Mouse (Mus musculus) C2C12 (cell line): ENCODE measurements around the gene Sin3b. TPM values are rescaled to one million over a fixed set of nuclear protein-coding genes. Genes with fewer than 3 reads are reported as not detected.
"Not testable (repeated sequence)": the region's sequence is repeated elsewhere in the genome, so short reads cannot be mapped to it uniquely, and the experiment has no call there.

Source experiments
- H3K27me3 ChIP-seq: one replicate; pipeline ENCODE4 v1.6.1; 2011; ENCODE audit not compliant: control insufficient read depth, insufficient read depth, insufficient read length
- H3K36me3 ChIP-seq: one replicate; pipeline ENCODE4 v1.6.1; 2011; ENCODE audit not compliant: control insufficient read depth, insufficient read depth
- H3K4me3 ChIP-seq: one replicate; pipeline ENCODE4 v1.5.1; 2011; ENCODE audit warnings: mild to moderate bottlenecking, control low read depth; ENCODE audit not compliant: poor library complexity, insufficient read depth, severe bottlenecking
- H3K79me2 ChIP-seq: one replicate; pipeline ENCODE4 v1.6.1; 2011; ENCODE audit not compliant: control insufficient read depth, insufficient read depth
- H3K79me3 ChIP-seq: one replicate; pipeline ENCODE4 v1.6.1; 2011; ENCODE audit warnings: low read depth, control low read depth
- H3ac ChIP-seq: one replicate; pipeline ENCODE3; 2011; ENCODE audit warnings: low read depth; ENCODE audit not compliant: control insufficient read depth, insufficient read length
- CEBPB ChIP-seq: IDR thresholded peaks from one replicate; pipeline ENCODE4 v1.6.1; 2011; ENCODE audit warnings: low read depth, mild to moderate bottlenecking, control low read depth, moderate library complexity
- CTCF ChIP-seq: IDR thresholded peaks from one replicate; pipeline ENCODE4 v1.5.1; 2011; ENCODE audit not compliant: control insufficient read depth, insufficient read depth, insufficient read length
- FOSL1 ChIP-seq: IDR thresholded peaks from one replicate; pipeline ENCODE4 v1.8.0; 2011; ENCODE audit warnings: mild to moderate bottlenecking, low read length; ENCODE audit not compliant: poor library complexity, insufficient read depth, severe bottlenecking
- MAX ChIP-seq: IDR thresholded peaks from one replicate; pipeline ENCODE4 v1.6.1; 2011; ENCODE audit warnings: mild to moderate bottlenecking, control low read depth
- MYOD1 ChIP-seq: IDR thresholded peaks from one replicate; pipeline ENCODE4 v1.6.1; 2011; ENCODE audit warnings: low read depth; ENCODE audit not compliant: control insufficient read depth, insufficient read length
- MYOG ChIP-seq: IDR thresholded peaks from one replicate; pipeline ENCODE4 v1.6.1; 2011; ENCODE audit not compliant: control insufficient read depth, insufficient read length; ENCODE audit errors: extremely low read depth
- USF1 ChIP-seq: IDR thresholded peaks from one replicate; pipeline ENCODE4 v1.6.1; 2011; ENCODE audit warnings: low read depth, mild to moderate bottlenecking, control low read depth, moderate library complexity
- long read RNA-seq, 2 experiments: library from polyadenylated mRNA; unstranded; transcript quantifications; one replicate each; pipeline ENCODE4 v2.0.0; 2019 to 2020
- polyA plus RNA-seq: library from polyadenylated mRNA; unstranded; fragments of >200 nt; fragmentation: generic; extraction: Trizol; gene quantifications from one replicate; pipeline ENCODE4 v1.2.1, GENCODE M21; 2012; ENCODE audit warnings: missing spikeins

Sin3b gene
- 140 TPM for polyA plus RNA-seq
- long read RNA-seq, experiment 1, full-length matches to known transcripts = 83 of 109 reads
- long read RNA-seq, experiment 1, partial matches to known transcripts = 19 of 109 reads
- long read RNA-seq, experiment 1, other reads (novel, unspliced or antisense) = 7 of 109 reads
- long read RNA-seq, experiment 2, full-length matches to known transcripts = 77 of 82 reads
- long read RNA-seq, experiment 2, partial matches to known transcripts = 1 of 82 reads
- long read RNA-seq, experiment 2, other reads (novel, unspliced or antisense) = 4 of 82 reads

GRCm38 (mm10) chr8:72722769-72723650, at the start of gene Sin3b:
Gene Sin3b, plus strand, starts transcription at chr8:72723285.
- Histone ChIP-seq H3K79me2 (peaks cover 15% of the 10 kb centered on the region), H3K27me3 (no peaks in the 10 kb centered on the region), H3K79me3 (peaks cover 7% of the 10 kb centered on the region), H3K4me3 (peak within 1 kb of the TSS; percentile 99), H3ac (peak within 1 kb of the TSS; percentile 94), H3K36me3 (peaks cover 30% of the 10 kb centered on the region)
- TF ChIP-seq FOSL1 (no peak), MAX (peak; percentile 43)

- Histone ChIP-seq H3K4me3 (no peak overlapping the region), H3K36me3 (no peaks in the 10 kb centered on the region), H3K79me2 (no peaks in the 10 kb centered on the region), H3ac (no peak overlapping the region), H3K27me3 (peaks cover 14% of the 10 kb centered on the region), H3K79me3 (no peaks in the 10 kb centered on the region)
- TF ChIP-seq MYOD1 = no peak
- TF ChIP-seq MAX = no peak
- no peak for TF ChIP-seq MYOG
- no peak for TF ChIP-seq CEBPB
- no peak for TF ChIP-seq USF1
- no peak for TF ChIP-seq CTCF
- no peak for TF ChIP-seq FOSL1
Measured at GRCm38 (mm10) chr8:72674184-72674583, 48.9 kb upstream of the Sin3b start.

DNA sequence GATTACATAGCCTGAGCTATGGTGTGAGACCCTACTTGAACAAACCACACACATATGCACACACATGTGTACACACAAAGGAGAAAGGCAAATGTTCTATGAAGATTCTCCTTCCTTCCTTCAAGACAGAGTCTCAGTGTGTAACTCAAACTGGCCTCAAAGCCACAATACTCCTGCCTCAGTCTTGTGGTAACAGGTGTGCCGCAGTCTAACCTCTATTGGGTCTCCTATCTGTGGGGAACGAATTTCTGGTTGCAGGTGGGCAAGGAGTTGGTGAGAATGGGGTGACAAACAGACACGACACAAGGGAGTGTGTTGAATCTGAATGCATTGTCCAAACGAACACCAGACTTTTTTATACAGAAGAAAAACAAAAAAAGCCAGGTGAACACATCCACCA, 46.6 kb upstream of the Sin3b start:
- Histone ChIP-seq H3K27me3 (peaks cover 10% of the 10 kb centered on the region), H3ac (no peak overlapping the region), H3K79me2 (no peaks in the 10 kb centered on the region), H3K36me3 (no peaks in the 10 kb centered on the region), H3K4me3 (no peak overlapping the region), H3K79me3 (no peaks in the 10 kb centered on the region)
- no peak for TF ChIP-seq CEBPB
- no peak for TF ChIP-seq MAX
- no peak for TF ChIP-seq FOSL1
- TF ChIP-seq MYOD1 = no peak
- no peak for TF ChIP-seq USF1
- no peak for TF ChIP-seq MYOG

- not testable (repeated sequence) for H3ac ChIP-seq, H3K36me3 ChIP-seq, H3K79me3 ChIP-seq, H3K4me3 ChIP-seq, H3K79me2 ChIP-seq
- peaks cover 10% of the 10 kb centered on the region for H3K27me3 ChIP-seq
Measured at GRCm38 (mm10) chr8:72676844-72677243, 46.2 kb upstream of the Sin3b start.

GRCm38 (mm10) chr8:72677331-72677730, 45.8 kb upstream of the Sin3b start:
- Histone ChIP-seq H3K36me3 (no peaks in the 10 kb centered on the region), H3K27me3 (peaks cover 10% of the 10 kb centered on the region), H3ac (no peak overlapping the region), H3K79me2 (no peaks in the 10 kb centered on the region), H3K79me3 (no peaks in the 10 kb centered on the region), H3K4me3 (no peak overlapping the region)
- TF ChIP-seq FOSL1 (no peak), CTCF (no peak), CEBPB (no peak), MAX (no peak), MYOG (no peak), MYOD1 (no peak), USF1 (no peak)

DNA sequence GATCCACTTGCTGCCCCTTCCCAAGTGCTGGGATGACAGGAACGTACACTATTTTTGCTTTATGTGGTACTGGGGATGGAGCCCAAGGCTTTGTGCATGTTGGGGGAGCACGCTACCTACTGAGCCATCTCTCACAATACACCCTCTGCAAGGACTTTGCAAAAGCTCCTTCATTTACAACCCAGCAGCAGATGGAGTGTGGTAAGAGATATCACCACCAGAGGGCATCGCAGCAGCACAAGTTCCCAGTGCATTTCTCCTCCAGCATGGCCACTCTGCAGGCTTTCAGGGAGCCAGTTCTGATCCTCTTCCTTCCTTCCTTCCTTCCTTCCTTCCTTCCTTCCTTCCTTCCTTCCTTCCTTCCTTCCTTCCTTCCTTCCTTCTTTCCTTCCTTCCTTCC, 43.0 kb upstream of the Sin3b start:
- TF ChIP-seq FOSL1 (no peak), CTCF (peak; percentile 85), MAX (no peak), CEBPB (no peak)
- peaks cover 7% of the 10 kb centered on the region for H3K27me3 ChIP-seq
- no peak overlapping the region for H3ac ChIP-seq

More for the DNA sequence above, 43.0 kb upstream of the Sin3b start:
- Histone ChIP-seq H3K36me3 (no peaks in the 10 kb centered on the region), H3K79me2 (no peaks in the 10 kb centered on the region), H3K4me3 (no peak overlapping the region), H3K79me3 (no peaks in the 10 kb centered on the region)
